Mouse (Mus musculus): ENCODE results near the gene Slc37a4.
A peak's percentile ranks its signal among the peaks of the same experiment; 100 is the strongest.
"Not testable (repeated sequence)": the region's sequence is repeated elsewhere in the genome, so short reads cannot be mapped to it uniquely, and the experiment has no call there.

Slc37a4 gene

DNA sequence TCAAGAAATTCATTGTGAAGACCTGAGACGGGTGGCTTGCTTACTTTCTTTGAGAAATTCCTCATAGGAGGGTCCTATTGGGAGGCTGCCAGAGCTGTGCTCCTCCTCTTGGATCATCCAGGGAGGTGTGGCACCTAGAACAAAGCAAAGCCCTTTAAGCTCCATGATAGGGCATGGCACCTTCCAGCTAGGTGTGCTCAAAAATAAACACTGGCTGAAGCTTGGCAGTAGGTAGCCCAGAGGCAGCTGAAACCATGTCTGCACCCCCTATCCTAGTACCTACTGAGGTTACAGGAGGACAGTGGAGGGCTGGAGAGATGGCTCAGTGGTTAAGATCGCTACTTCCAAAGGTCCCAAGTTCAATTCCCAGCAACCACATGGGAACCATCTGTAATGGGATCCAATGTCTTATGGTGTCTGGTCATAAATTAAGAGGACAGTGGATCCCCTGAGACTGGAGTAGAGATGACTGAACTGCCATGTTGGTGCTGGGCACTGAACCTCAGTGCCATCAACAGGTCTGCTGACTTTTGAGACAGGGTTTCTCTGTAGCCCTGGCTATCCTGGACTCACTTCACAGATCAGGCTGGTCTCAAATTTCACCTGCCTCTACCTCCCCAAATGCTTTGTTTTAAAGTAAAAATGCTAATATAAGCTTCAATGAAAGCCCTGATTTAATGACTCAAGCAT is 14.1 kb downstream of the Slc37a4 start:
- no peaks in the 10 kb centered on the region for H3K27me3 ChIP-seq (ENCODE audit: control insufficient read depth, insufficient read depth, low read length, poor library complexity, severe bottlenecking)
- no peak for DNase-seq (ENCODE audit: low read depth, low spot score)
- peaks cover 19% of the 10 kb centered on the region for H3K36me3 ChIP-seq (ENCODE audit: control insufficient read depth, insufficient read depth, low read length, poor library complexity, severe bottlenecking)

- no peaks in the 10 kb centered on the region for H3K27me3 ChIP-seq (ENCODE audit: control insufficient read depth, insufficient read depth, low read length, poor library complexity, severe bottlenecking)
- DNase-seq (ENCODE audit: low read depth, low spot score), result no peak
- H3K36me3 ChIP-seq (ENCODE audit: control insufficient read depth, insufficient read depth, low read length, poor library complexity, severe bottlenecking), result peaks cover 19% of the 10 kb centered on the region
These were observed 15.0 kb downstream of the Slc37a4 start for GRCm38 (mm10) chr9:44411601-44412130.

- H3K36me3 ChIP-seq (ENCODE audit: control insufficient read depth, insufficient read depth, low read length, poor library complexity, severe bottlenecking), result peaks cover 19% of the 10 kb centered on the region
- H3K27me3 ChIP-seq (ENCODE audit: control insufficient read depth, insufficient read depth, low read length, poor library complexity, severe bottlenecking), result no peaks in the 10 kb centered on the region
- no peak for DNase-seq (ENCODE audit: low read depth, low spot score)
These were observed 15.7 kb downstream of the Slc37a4 start for GRCm38 (mm10) chr9:44412306-44412705.

- no peaks in the 10 kb centered on the region for H3K27me3 ChIP-seq (ENCODE audit: control insufficient read depth, insufficient read depth, low read length, poor library complexity, severe bottlenecking)
- H3K36me3 ChIP-seq (ENCODE audit: control insufficient read depth, insufficient read depth, low read length, poor library complexity, severe bottlenecking), result peaks cover 19% of the 10 kb centered on the region
- no peak for DNase-seq (ENCODE audit: low read depth, low spot score)
These were observed 16.1 kb downstream of the Slc37a4 start for GRCm38 (mm10) chr9:44412781-44413180.

DNA sequence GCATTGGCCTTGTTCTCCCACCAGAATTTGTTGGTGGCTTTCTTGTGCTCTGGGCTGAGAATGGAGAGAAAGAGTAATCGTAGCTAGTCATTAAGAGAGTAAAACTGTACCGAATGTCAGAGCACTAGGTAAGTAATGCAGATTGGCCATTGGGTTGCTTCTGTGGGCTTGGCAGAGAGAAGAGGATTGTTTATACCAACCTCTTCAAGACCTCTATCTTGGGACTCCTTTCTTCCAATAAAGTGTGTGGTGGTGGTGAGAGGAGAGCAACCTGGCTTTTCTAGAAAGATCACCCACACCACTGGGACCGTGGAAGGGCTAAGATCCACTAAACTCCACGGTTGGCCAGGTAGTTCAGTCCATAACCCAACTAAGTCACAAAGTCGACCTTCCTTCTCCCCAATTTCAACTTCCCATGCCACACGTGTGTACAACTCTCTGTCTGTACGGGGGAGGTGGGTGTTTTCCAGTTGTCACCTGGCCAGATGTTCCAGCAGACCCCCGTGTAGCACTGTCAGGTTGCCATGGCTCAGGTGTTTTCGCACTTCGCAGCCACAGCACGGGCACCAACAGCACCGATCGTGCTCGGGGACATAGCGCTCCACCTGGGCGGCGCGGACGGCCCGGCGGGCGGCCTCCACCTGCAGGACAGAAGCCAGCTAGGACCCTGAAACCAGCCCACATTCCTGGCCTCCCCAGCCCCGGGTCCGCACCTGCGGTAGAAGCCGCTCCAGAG is 20.7 kb downstream of the Slc37a4 start:
- no peaks in the 10 kb centered on the region for H3K27me3 ChIP-seq (ENCODE audit: control insufficient read depth, insufficient read depth, low read length, poor library complexity, severe bottlenecking)
- DNase-seq (ENCODE audit: low read depth, low spot score), result no peak
- peaks cover 7% of the 10 kb centered on the region for H3K36me3 ChIP-seq (ENCODE audit: control insufficient read depth, insufficient read depth, low read length, poor library complexity, severe bottlenecking)

DNA sequence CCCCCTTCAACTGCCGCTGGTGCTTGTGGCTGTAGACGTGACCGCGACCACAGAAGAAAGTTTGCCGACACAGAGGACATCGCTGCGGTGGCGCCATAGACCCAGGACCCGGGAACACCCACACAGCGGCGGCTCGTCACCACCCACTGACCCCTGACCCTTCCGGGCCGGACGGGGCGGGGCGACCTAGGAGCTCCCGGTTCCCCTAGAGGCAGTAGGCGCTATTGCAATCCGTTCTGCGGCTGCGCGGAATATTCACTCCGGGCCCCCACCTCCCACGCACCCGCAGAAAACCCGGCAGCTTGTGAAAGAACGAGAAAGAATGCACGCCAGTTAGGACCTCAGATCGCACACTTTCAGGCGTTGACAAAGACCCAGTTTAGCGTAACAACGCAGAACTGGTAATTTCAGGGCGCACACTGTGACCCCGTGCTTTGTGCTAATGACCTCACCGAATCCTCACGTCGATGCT is 21.3 kb downstream of the Slc37a4 start:
- peak; percentile 95 for DNase-seq (ENCODE audit: low read depth, low spot score)
- H3K36me3 ChIP-seq (ENCODE audit: control insufficient read depth, insufficient read depth, low read length, poor library complexity, severe bottlenecking), result peaks cover 4% of the 10 kb centered on the region
- H3K27me3 ChIP-seq (ENCODE audit: control insufficient read depth, insufficient read depth, low read length, poor library complexity, severe bottlenecking), result no peaks in the 10 kb centered on the region

- H3K27me3 ChIP-seq (ENCODE audit: control insufficient read depth, insufficient read depth, low read length, poor library complexity, severe bottlenecking), result no peaks in the 10 kb centered on the region
- DNase-seq (ENCODE audit: low read depth, low spot score), result no peak
- H3K36me3 ChIP-seq (ENCODE audit: control insufficient read depth, insufficient read depth, low read length, poor library complexity, severe bottlenecking), result no peaks in the 10 kb centered on the region; the same call in 1 of the 2 replicates
These were observed 22.1 kb downstream of the Slc37a4 start, which contains the start of gene Ccdc84 for GRCm38 (mm10) chr9:44418519-44419385. TSS of gene Ccdc84 (minus strand) at chr9:44418569.

DNA sequence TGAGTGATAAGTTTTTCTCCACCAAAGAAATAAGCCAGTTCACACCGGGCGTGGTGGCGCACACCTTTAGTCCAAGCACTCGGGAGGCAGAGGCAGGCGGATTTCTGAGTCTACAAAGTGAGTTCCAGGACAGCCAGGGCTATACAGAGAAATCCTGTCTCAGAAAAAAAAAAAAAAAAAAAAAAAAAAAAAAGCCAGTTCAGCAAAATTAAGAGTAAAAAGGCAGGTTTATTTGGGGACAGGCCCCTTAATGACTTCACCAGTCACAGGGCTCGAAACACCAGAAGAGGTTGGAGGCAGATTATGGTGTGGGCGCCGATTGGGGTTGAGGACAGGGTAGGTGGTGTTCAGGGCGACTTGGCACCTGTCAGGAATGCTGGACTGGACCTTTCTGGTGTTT is 23.1 kb downstream of the Slc37a4 start:
- not testable (repeated sequence) for H3K27me3 ChIP-seq (ENCODE audit: control insufficient read depth, insufficient read depth, low read length, poor library complexity, severe bottlenecking)

GRCm38 (mm10) chr9:44420280-44420898 is 23.7 kb downstream of the Slc37a4 start:
- no peaks in the 10 kb centered on the region for H3K27me3 ChIP-seq (ENCODE audit: control insufficient read depth, insufficient read depth, low read length, poor library complexity, severe bottlenecking)
- peak; percentile 58 for DNase-seq (ENCODE audit: low read depth, low spot score)
- no peaks in the 10 kb centered on the region for H3K36me3 ChIP-seq (ENCODE audit: control insufficient read depth, insufficient read depth, low read length, poor library complexity, severe bottlenecking)

More for the DNA sequence above, 23.1 kb downstream of the Slc37a4 start:
- not testable (repeated sequence) for H3K36me3 ChIP-seq (ENCODE audit: control insufficient read depth, insufficient read depth, low read length, poor library complexity, severe bottlenecking); DNase-seq (ENCODE audit: low read depth, low spot score)

DNA sequence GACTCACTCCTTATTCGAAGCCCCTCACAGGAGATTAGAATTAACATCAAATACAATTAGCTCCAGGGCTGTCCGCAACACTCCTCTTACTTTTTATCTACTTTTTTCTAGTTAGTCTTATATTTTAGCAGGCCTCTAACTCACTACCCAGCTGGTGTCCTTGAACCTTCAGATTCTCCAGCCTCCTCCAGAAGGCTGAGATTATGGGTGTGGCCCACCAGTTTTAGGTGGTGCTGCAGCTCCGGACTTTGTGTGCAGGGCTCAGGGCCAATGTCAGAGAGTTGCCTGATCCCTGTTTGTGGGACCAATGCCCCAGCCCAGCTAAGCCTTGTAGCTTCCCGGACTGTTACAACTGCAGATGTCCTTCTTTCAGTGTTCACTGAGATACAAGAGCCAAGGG is 26.9 kb downstream of the Slc37a4 start:
- no peaks in the 10 kb centered on the region for H3K27me3 ChIP-seq (ENCODE audit: control insufficient read depth, insufficient read depth, low read length, poor library complexity, severe bottlenecking)
- DNase-seq (ENCODE audit: low read depth, low spot score), result no peak
- no peaks in the 10 kb centered on the region for H3K36me3 ChIP-seq (ENCODE audit: control insufficient read depth, insufficient read depth, low read length, poor library complexity, severe bottlenecking)

DNA sequence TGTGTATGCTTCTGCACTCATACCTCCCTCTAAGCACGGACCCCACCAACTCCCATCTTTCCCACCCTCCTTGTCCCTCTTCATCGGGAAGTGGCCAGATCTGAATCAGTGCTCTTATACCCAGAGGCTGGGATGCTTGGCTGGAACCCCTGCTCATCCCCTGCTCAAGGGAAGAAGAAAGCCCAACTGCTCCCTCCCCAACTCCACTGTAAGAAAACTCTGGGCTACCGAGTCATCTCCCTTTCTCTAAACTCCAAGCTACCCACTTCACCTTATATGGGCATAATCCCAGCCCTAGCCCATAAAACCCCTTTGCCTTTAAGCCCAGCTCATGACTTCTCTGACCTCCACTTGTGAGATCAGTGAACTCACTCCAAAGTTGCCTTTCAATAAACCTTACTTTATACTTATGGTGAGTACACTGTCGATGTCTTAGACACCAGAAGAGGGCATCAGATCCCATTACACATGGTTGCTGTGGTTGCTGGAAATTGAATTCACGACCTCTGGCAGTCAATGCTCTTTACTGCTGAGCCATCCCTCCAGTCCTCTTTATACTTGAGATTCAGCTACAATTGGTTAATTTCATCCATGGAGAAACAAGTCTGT is 36.0 kb downstream of the Slc37a4 start:
- Histone ChIP-seq H3K36me3 (ENCODE audit: control insufficient read depth, insufficient read depth, low read length, poor library complexity, severe bottlenecking) (no peaks in the 10 kb centered on the region), H3K27me3 (ENCODE audit: control insufficient read depth, insufficient read depth, low read length, poor library complexity, severe bottlenecking) (no peaks in the 10 kb centered on the region)
- DNase-seq (ENCODE audit: low read depth, low spot score), result no peak

GRCm38 (mm10) chr9:44435747-44436146 is 39.1 kb downstream of the Slc37a4 start:
- H3K27me3 ChIP-seq (ENCODE audit: control insufficient read depth, insufficient read depth, low read length, poor library complexity, severe bottlenecking), result no peaks in the 10 kb centered on the region
- DNase-seq (ENCODE audit: low read depth, low spot score), result peak; percentile 76
- no peaks in the 10 kb centered on the region for H3K36me3 ChIP-seq (ENCODE audit: control insufficient read depth, insufficient read depth, low read length, poor library complexity, severe bottlenecking)

GRCm38 (mm10) chr9:44440961-44441360 is 44.3 kb downstream of the Slc37a4 start, which contains the start of gene Foxr1:
TSS of gene Foxr1 (minus strand) at chr9:44441136.
- Histone ChIP-seq H3K36me3 (ENCODE audit: control insufficient read depth, insufficient read depth, low read length, poor library complexity, severe bottlenecking) (no peaks in the 10 kb centered on the region), H3K27me3 (ENCODE audit: control insufficient read depth, insufficient read depth, low read length, poor library complexity, severe bottlenecking) (no peaks in the 10 kb centered on the region)
- no peak for DNase-seq (ENCODE audit: low read depth, low spot score)

Data from splenic B cell, adult 2 months (primary cell).